Mouse (Mus musculus) left cerebral cortex, adult 8-10 months (tissue): ENCODE measurements around the gene Sp4. TPM values are rescaled to one million over a fixed set of nuclear protein-coding genes. Genes with fewer than 3 reads are reported as not detected.

ENCODE experiments used
- DNase-seq, 2 experiments: peaks; one replicate each; pipeline ENCODE4 v3.0.0; 2022; ENCODE audit warnings: low spot score in 2 of 2
- total RNA-seq, 4 experiments: library from RNA; stranded (reverse); gene quantifications; 2 replicates each; pipeline ENCODE4 v1.2.4; 2022

The Sp4 gene
- total RNA-seq, 4 experiments from 2014 or later, result 28.0 to 35.5 (median 31.6) TPM

GRCm38 (mm10) chr12:118276385-118276784 lies 24.9 kb downstream of the Sp4 start:
- DNase-seq, result no peak

GRCm38 (mm10) chr12:118264905-118265304 lies 36.3 kb downstream of the Sp4 start:
- DNase-seq, result no peak

- no peak for DNase-seq
These were observed 37.4 kb downstream of the Sp4 start for GRCm38 (mm10) chr12:118263878-118264277.

DNA sequence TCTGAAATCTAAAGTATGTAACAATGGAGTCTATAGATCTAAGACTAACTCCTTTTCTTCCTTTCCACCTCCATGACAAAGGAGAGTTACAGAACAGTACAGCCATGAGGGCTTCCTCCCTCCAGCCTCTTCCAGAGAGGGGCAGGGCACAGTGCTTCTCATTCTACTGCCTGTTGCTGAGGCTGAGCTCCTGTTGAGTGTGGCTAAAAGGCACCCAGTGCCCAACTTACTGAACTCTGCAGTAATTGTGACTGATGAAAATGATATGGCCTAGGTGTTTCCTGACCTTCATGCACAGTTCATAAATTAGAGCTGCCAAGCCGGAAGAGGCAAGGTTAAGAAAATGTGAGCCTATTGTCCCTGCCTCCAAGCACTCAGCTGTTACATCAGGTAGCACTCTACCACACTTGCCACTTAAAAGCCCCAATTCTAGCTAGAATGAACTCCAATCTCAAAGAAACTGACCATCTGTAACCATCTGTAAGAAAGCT lies 45.9 kb downstream of the Sp4 start:
- no peak for DNase-seq

DNA sequence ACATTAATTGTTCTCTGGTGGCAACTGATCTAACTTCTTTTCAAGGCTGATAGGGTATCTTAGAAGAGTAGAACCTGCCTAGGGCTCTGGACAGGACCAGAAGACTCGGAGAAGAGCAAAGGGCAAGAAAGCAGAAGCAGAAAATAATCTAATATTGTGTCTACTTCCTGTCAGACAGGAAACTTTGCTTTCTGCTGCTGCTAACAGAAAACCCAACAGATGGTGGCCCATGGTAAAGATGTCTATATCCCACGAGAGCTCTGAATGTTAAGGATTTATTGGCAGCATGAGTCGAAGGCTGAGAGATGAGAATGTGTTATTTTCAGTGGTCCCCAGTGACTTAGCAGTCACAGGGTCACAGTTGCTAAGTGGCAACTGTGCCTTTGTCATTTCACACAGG lies 80.1 kb downstream of the Sp4 start:
- no peak for DNase-seq

DNA sequence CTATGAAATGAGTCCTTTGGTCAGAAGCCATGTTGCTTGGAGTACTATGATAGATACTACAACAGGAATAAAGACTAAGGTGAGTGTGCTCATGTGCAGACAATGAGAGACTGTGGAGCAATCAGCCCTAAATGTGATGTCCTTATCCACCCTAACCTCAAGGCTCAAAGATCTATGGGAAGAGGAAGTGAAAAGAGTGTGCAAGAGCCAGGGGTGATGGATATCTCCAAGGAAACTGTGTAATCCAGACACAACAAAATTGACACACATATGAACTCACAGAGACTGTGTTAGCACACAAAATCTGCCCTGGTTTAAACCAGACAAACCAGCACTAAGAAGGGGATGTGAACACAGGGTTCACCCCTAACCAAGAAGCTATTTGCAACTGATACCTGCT lies 81.2 kb downstream of the Sp4 start:
- DNase-seq, result no peak

DNA sequence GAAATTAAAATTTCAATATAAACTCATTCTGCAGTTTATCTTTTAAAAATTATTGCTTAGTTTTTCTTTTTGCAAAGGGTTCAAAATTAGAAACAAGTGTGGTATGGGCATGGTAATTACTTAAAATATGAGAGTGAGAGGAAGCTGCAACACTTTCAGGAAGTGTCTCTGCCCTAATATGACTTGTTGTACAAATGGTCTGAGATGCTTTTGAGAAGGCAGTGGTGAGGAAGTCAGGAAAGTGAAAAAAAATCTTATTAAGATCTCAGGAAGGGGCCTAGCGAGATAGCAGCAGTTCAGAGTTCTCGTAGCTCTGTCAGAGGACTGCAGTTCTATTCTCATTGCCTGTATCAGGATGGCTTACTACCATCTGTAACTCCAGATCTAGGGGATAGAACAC lies 89.1 kb downstream of the Sp4 start:
- no peak for DNase-seq

GRCm38 (mm10) chr12:118198386-118199093 lies 102.7 kb downstream of the Sp4 start, which contains the start of gene Dnah11:
TSS of gene Dnah11 (minus strand) at chr12:118199043.
- peak; percentile 12 to 21 for DNase-seq

- DNase-seq, result no peak
These were observed 104.7 kb downstream of the Sp4 start for GRCm38 (mm10) chr12:118196583-118196982.

- no peak for DNase-seq
These were observed 111.7 kb downstream of the Sp4 start for GRCm38 (mm10) chr12:118189535-118189934.

DNA sequence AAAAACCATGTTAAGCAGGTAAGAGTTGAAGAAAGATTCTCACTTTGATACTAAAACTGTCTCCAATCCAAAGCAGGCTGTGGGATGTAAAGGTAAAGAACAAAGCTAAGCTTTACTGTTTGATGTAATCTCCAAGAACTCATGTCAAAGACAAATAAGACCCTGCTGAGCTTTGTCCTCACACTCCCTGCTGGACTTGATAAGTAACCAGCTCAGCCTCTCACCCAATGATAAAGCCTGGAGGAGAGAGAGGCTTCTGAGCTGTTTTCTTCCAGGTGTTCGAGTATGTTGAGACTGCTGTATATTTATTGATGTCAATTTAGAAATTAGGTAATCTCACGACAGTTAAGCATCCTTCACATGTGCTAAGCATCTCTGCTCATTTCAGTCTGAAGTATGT lies 113.6 kb downstream of the Sp4 start:
- DNase-seq, result no peak

DNA sequence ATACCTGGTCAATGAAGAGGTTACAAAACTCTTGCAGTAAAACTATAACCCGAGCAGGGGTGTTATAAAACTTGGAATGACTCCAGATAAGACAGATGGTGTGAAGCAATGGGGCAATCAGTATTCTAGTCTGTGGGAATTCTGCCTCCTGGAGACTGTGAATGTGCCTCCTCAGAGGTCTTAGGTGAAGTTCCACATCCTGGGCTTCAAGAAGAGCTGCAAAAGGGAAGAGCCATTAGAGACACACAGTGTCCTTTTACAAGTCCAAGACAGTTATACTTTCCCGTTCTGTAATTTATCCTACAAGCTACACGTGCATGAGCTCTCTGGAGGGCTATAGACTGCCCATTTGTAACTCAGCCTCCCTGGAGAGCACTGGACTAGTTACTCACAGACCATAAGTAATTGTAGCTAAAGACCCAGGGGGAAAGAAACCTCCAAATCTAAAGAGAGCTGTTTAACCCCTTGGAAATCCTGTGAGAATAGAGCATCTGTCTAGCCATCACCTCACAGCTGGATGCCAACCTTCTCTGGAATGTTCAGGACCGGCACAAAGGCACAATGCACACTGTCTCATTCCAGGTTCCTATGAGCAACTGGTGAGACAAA lies 114.3 kb downstream of the Sp4 start:
- DNase-seq, result no peak

DNA sequence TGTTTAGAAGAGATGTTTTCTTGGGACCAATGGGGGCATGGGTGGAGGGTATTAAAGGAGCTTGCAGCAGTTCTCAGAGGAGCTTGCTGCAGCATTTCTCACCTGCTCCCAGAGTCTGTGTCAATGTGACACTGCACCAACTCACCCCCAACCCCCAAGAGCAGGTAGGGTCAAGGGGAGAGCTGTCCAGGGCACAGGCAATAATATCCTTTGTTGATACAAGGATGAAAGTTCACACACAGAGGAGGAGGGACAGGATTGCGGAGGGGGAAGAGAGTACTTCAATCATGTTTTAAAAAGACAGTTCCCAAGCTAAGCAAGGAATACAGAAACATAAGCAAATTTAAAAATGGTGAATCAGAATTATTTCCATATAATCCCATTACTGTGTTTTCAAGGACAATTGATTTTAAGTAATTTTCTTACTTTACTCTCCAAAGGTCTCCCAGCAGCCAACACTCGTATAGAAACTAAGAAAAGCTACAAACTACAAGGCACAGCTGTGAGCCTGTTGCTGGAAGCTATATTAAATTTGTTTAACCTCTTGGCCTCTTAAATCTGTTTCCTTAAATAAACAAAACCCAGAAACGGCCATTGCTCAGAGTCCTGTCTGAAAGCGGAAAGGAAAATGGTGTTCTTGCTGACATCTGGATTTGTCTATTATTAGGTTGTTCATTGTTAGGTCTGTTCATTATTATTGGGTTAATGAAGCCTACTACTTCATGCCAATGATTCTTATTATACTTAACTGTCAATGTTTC lies 114.9 kb downstream of the Sp4 start:
- no peak for DNase-seq

Other genes starting within 250 kb of the Sp4 start
- gene Dnah11, start 102.4 kb downstream of the Sp4 start, total RNA-seq, result 1 to 10 TPM in 2 of 4 experiments, under 1 TPM in 2; 0.66 to 1.9 (median 1.3) TPM